ENCODE assay signal across 7 mouse cellular contexts in genomic region chr6:114492588-114492987, GRCm38 (mm10).
DNase-seq lines count a peak whose midpoint lies in the region; ATAC-seq and TF ChIP-seq lines count a peak whose summit lies in the region.
"Not testable (repeated sequence)": the region's sequence is repeated elsewhere in the genome, so short reads cannot be mapped to it uniquely, and the experiment has no call there.

No protein-coding gene starts in this region.

- not testable (repeated sequence) for H3K27me3 ChIP-seq in embryonic facial prominence, embryonic 11.5 days (ENCODE audit: control insufficient read depth, insufficient read depth, low read length); forebrain, embryonic 14.5 days (replicated peaks; ENCODE audit: control insufficient read depth, insufficient read depth, low read length); hindbrain, embryonic 10.5 days (ENCODE audit: insufficient read depth, poor library complexity, severe bottlenecking); hindbrain, postnatal 0 days (ENCODE audit: insufficient read depth, low read length); midbrain, embryonic 14.5 days (ENCODE audit: control insufficient read depth, insufficient read depth, low read length)

- H3K36me3 ChIP-seq in embryonic facial prominence, embryonic 11.5 days (replicated peaks; ENCODE audit: control insufficient read depth, insufficient read depth, low read depth, low read length); forebrain, embryonic 14.5 days (ENCODE audit: control insufficient read depth, insufficient read depth, low read length); hindbrain, embryonic 10.5 days; hindbrain, postnatal 0 days (ENCODE audit: insufficient read depth, low read length); midbrain, embryonic 14.5 days (ENCODE audit: control insufficient read depth, insufficient read depth, low read length): not testable (repeated sequence)

- not testable (repeated sequence) for H3K4me2 ChIP-seq in embryonic facial prominence, embryonic 11.5 days (ENCODE audit: low read depth, low read length); forebrain, embryonic 14.5 days (ENCODE audit: low read length); hindbrain, postnatal 0 days (ENCODE audit: low read depth, low read length); midbrain, embryonic 14.5 days (ENCODE audit: low read length)

- peak; percentile 40 for DNase-seq in embryo, embryonic 11 days
- DNase-seq in embryonic facial prominence, embryonic 11.5 days (ENCODE audit: low spot score) = peak; percentile 16
- DNase-seq in forebrain, embryonic 14.5 days (ENCODE audit: low spot score) = peak; percentile 47
- DNase-seq in hindbrain, embryonic 10.5 days (ENCODE audit: low spot score) = peak; percentile 21
- peak; percentile 43 for DNase-seq in hindbrain, postnatal 0 days (ENCODE audit: low spot score)
- DNase-seq in midbrain, embryonic 14.5 days = peak; percentile 64
- peak; percentile 37 for DNase-seq in retina, postnatal 1 day

- H3K27ac ChIP-seq in embryonic facial prominence, embryonic 11.5 days (replicated peaks; ENCODE audit: low read depth, low read length); forebrain, embryonic 14.5 days (ENCODE audit: low read depth, low read length); hindbrain, embryonic 10.5 days; hindbrain, postnatal 0 days; midbrain, embryonic 14.5 days (replicated peaks; ENCODE audit: low read depth, low read length): not testable (repeated sequence)

- WGBS in embryonic facial prominence, embryonic 11.5 days = 55% methylated on average over 10 of the region's 10 CpGs
- 54% methylated on average over 10 of the region's 10 CpGs for WGBS in forebrain, embryonic 14.5 days
- WGBS in hindbrain, embryonic 10.5 days = 56% methylated on average over 10 of the region's 10 CpGs
- 54% methylated on average over 10 of the region's 10 CpGs for WGBS in hindbrain, postnatal 0 days
- WGBS in midbrain, embryonic 14.5 days = 42% methylated on average over 10 of the region's 10 CpGs

- H3K4me3 ChIP-seq in embryonic facial prominence, embryonic 11.5 days (ENCODE audit: low read depth, low read length); forebrain, embryonic 14.5 days (ENCODE audit: low read depth, low read length); hindbrain, embryonic 10.5 days; hindbrain, postnatal 0 days (ENCODE audit: low read length); midbrain, embryonic 14.5 days (replicated peaks; ENCODE audit: low read depth, low read length): not testable (repeated sequence)

- not testable (repeated sequence) for H3K9me3 ChIP-seq in embryonic facial prominence, embryonic 11.5 days (replicated peaks; ENCODE audit: control insufficient read depth, low read length); forebrain, embryonic 14.5 days (replicated peaks; ENCODE audit: control insufficient read depth, low read length); hindbrain, embryonic 10.5 days; hindbrain, postnatal 0 days (ENCODE audit: low read length); midbrain, embryonic 14.5 days (ENCODE audit: control insufficient read depth, low read length)

- H3K9ac ChIP-seq in embryonic facial prominence, embryonic 11.5 days (replicated peaks; ENCODE audit: low read length); forebrain, embryonic 14.5 days (ENCODE audit: low read length); hindbrain, postnatal 0 days (replicated peaks; ENCODE audit: low read length); midbrain, embryonic 14.5 days (replicated peaks; ENCODE audit: low read length): not testable (repeated sequence)

- TF ChIP-seq CTCF in hindbrain, postnatal 0 days (IDR thresholded peaks at IDR 0.05; ENCODE audit: low read depth) = not testable (repeated sequence)

- H3K4me1 ChIP-seq in embryonic facial prominence, embryonic 11.5 days (ENCODE audit: control insufficient read depth, insufficient read depth, low read length); forebrain, embryonic 14.5 days (ENCODE audit: control insufficient read depth, insufficient read depth, low read length); hindbrain, embryonic 10.5 days (replicated peaks); hindbrain, postnatal 0 days (ENCODE audit: insufficient read depth, low read length); midbrain, embryonic 14.5 days (ENCODE audit: control insufficient read depth, insufficient read depth, low read length): not testable (repeated sequence)

- ATAC-seq in embryonic facial prominence, embryonic 11.5 days (replicated peaks; ENCODE audit: insufficient number of reproducible peaks, low FRiP score, low TSS enrichment, low read depth); forebrain, embryonic 14.5 days; hindbrain, postnatal 0 days; midbrain, embryonic 14.5 days (ENCODE audit: low FRiP score, low TSS enrichment): not testable (repeated sequence)
